10 mouse cellular contexts compared by ENCODE assay signal in the genomic region with DNA sequence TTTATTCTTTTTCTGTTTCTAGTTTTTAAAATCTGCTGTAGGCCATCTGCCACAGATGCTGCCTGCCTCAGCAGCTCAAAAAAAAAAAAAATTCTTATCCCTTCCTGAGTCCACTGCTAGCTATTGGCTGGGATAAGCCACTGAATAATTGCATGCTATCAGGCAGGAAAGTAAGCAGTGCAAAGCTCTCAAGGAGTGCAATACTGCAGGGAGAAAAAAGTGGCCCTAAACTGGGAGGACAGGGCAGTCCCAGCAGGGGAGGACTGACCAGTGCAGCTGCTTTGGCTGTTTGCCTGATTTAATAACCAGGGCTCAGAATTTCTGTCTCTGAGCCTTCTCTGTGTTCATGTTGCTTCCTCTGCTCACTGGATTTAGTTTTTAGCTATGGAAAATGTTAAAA.
DNase-seq lines count a peak whose midpoint lies in the region; ATAC-seq and TF ChIP-seq lines count a peak whose summit lies in the region.
"Had no signal": no experiment of that assay in that cellular context is flagged by ENCODE, and none has a peak within 500 bp of the region (broad histone marks: within the 10 kb centered on the region; RNA-seq: fewer than 3 reads in every experiment).

No protein-coding gene starts in this region.

- H3K4me3 ChIP-seq in layer of hippocampus, adult 2 months = no peak overlapping the region
- no peak overlapping the region for H3K4me3 ChIP-seq in forebrain, embryonic 11.5 days (ENCODE audit: low read depth, low read length)
- H3K4me3 ChIP-seq: liver, embryonic 13.5 days had no signal

- peak; percentile 36 for DNase-seq in gastrocnemius, adult 18-20 months (ENCODE audit: low spot score)
- DNase-seq in gastrocnemius, adult 8-10 months (ENCODE audit: low spot score in 2 of 2) = no peak
- no peak for DNase-seq in layer of hippocampus, adult 2 months (ENCODE audit: low spot score in 2 of 2)
- no peak for DNase-seq in layer of hippocampus, postnatal 25 days (ENCODE audit: extremely low spot score in 1 of 2, low spot score in 1 of 2)
- DNase-seq in forebrain, embryonic 11.5 days (ENCODE audit: low spot score) = no peak
- DNase-seq in retina, embryonic 14.5 days (ENCODE audit: low spot score) = peak; percentile 26
- no peak for DNase-seq in right cerebral cortex, postnatal 36 days (ENCODE audit: low spot score in 2 of 2)
- DNase-seq in adrenal gland, postnatal 25 days = no peak
- DNase-seq: liver, embryonic 13.5 days had no signal

- TF ChIP-seq CTCF in layer of hippocampus, adult 2 months (conservative IDR thresholded peaks at IDR 0.05) = no peak

- no peaks in the 10 kb centered on the region for H3K27me3 ChIP-seq in forebrain, embryonic 11.5 days (ENCODE audit: control insufficient read depth, insufficient read depth, low read length)
- H3K27me3 ChIP-seq: liver, embryonic 13.5 days had no signal

- no peaks in the 10 kb centered on the region for H3K9me3 ChIP-seq in forebrain, embryonic 11.5 days (ENCODE audit: control insufficient read depth, low read length)
- H3K9me3 ChIP-seq: liver, embryonic 13.5 days had no signal

- H3K27ac ChIP-seq in layer of hippocampus, adult 2 months = peak overlapping the region; percentile 23; the same call in 1 of the 2 replicates
- H3K27ac ChIP-seq in forebrain, embryonic 11.5 days (ENCODE audit: low read depth, low read length) = no peak overlapping the region
- H3K27ac ChIP-seq: liver, embryonic 13.5 days; stomach, postnatal 0 days had no signal

- peak; percentile 55; the same call in 1 of the 2 replicates for ATAC-seq in forebrain, embryonic 11.5 days (replicated peaks; ENCODE audit: low FRiP score)

- H3K4me2 ChIP-seq in forebrain, embryonic 11.5 days (ENCODE audit: low read depth, low read length, severe bottlenecking) = no peak overlapping the region
- H3K4me2 ChIP-seq: liver, embryonic 13.5 days had no signal

- H3K4me1 ChIP-seq in forebrain, embryonic 11.5 days (replicated peaks; ENCODE audit: control insufficient read depth, insufficient read depth, low read length) = 0 out of 2 replicates have a peak, but pooled peaks cover 4% of the 10 kb centered on the region
- H3K4me1 ChIP-seq: liver, embryonic 13.5 days had no signal

- no peak overlapping the region for H3K9ac ChIP-seq in forebrain, embryonic 11.5 days (ENCODE audit: low read length)
- H3K9ac ChIP-seq: liver, embryonic 13.5 days had no signal

- no peaks in the 10 kb centered on the region for H3K36me3 ChIP-seq in forebrain, embryonic 11.5 days (ENCODE audit: control insufficient read depth, insufficient read depth, low read length)
- H3K36me3 ChIP-seq: liver, embryonic 13.5 days had no signal

Comparison
In these comparisons a context has a peak if more than half of its experiments do, and no peak if none do; other contexts are left out.
1. DNase-seq: peak in gastrocnemius, adult 18-20 months (single experiment) and retina, embryonic 14.5 days (single experiment); none in gastrocnemius, adult 8-10 months (0 of 2), layer of hippocampus, adult 2 months (0 of 2), layer of hippocampus, postnatal 25 days (0 of 2), forebrain, embryonic 11.5 days (single experiment), right cerebral cortex, postnatal 36 days (0 of 2) and adrenal gland, postnatal 25 days (single experiment).